Mouse (Mus musculus) frontal cortex, postnatal 10 days (tissue): ENCODE results near the gene Sgpl1.

Experiments used
- DNase-seq, 2 experiments: peaks; one replicate each; pipeline ENCODE4 v3.0.0; 2022; ENCODE audit warnings: low spot score in 2 of 2, mixed read lengths in 1 of 2

The Sgpl1 gene

DNA sequence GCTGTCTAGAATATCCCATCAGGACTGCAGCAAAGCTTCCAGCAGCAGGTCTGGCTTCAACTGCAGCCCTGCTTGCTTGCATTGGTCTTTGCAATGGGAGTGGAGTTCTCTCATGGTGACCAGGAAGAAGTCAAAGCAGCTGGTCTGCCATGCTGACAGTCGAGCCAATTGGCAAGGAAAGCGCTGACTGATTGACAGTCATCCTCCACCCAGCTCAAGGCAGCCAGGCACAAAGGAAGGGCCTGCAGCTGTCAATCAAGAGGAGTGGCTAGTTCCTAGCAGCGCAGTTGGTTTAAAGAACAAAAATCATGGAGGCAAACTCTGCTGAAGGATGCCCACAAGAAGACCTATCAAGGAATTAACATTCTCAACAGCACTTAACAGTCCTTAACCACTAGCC is 61.0 kb downstream of the Sgpl1 start:
- DNase-seq = no peak

DNA sequence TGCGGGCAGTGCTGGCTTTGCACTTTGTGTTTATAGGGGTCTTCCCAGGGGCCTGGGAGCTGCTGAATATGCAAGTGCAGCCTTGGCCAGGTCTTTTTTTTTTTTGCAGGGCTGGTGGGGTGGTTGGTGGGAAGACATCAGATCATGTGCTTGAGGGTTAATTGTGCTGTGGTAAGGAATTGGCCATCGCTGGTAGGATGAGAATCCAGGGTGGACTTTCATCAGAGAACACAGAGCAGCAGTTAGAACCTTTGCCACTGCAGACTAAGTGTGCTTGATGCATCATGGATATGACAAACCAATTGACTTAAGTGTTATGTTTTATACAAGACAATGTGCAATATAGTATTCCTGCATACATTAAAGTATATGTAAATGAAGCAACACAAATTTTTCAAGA is 62.1 kb downstream of the Sgpl1 start:
- DNase-seq = no peak

DNA sequence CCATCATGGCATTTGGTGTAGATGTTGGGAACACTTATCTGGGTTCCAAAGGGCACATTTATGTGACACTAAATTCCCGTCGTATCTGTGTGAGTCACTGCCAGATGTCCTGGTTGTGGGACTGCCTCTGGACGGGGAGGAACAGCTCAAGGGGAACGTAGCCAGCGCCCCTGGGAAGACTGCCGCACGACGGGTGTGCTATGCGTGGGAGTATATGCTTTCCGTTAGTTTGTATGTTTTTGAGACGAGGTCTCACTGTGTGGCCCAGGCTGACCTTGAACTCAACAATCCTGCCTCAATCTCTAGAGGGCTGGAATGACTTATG is 66.6 kb downstream of the Sgpl1 start:
- no peak for DNase-seq

DNA sequence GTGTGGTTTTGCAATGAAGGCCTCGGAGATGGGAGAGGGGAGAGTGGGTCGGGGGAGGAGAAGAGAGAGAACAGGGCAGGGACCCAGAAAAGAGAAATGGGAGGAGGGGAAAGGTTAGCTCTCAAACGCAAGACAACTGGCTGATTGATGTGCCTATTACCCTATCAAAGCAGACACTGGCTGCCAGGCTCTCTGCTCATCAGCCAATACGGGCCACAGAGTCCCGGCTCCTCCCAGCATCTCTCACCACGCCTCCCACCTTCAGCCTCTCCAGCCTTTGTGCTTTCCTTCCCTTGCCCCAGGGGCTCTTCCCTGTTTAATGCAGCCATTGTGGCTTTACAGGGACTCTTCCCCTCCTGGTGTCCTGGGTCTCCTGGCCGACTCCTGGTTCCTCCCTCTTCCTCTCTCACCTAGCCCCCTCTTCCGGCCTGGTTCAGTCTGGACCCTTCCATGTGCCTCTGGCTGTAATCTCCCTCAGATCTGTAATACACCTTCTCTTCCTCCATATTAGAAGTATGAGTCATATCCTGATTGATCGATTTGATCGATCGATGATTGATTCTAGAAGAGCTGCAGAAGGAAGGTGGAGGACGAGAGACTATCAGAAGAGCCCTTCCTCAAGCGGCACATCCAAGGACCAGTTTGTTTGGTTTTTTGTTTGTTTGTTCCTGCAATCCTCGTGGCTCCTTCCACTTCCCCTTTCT is 67.1 kb downstream of the Sgpl1 start:
- DNase-seq = peak; percentile 62 to 64

DNA sequence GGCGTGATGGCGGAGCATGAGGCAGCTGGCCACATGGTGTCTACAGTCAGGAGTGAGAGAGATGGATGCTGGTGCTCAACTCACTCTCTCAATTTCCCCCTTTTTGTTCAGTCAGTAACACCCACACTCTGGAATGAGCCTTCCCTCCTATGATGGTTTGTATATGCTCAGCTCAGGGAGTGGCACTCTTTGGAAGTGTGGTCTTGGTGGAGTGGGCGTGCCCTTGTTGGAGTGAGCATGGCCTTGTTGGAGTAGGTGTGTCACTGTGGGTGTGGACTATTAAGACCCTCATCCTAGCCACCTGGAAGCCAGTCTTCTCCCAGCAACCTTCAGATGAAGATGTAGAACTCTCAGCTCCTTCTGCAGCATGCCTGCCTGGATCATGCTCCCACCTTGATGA is 71.9 kb downstream of the Sgpl1 start:
- no peak for DNase-seq

DNA sequence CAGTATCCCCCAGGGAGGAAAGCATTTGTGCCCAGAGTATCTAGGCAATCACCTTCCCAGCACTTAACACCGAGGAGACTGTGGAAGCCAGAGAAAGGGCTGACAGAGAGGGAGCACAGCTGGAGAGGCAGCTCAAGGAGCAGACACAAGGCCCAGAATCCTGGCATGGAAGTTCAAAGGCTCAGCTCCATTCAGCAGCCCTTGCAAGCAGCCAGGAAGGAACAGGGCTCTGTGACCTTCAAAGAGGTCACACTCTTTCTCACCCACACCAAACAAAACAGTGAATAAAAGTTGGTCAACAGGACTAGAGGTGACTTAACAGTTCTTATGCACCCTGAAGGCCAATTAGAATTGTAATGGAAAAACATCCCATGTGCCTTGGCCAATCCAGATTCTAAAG is 72.9 kb downstream of the Sgpl1 start:
- no peak for DNase-seq

DNA sequence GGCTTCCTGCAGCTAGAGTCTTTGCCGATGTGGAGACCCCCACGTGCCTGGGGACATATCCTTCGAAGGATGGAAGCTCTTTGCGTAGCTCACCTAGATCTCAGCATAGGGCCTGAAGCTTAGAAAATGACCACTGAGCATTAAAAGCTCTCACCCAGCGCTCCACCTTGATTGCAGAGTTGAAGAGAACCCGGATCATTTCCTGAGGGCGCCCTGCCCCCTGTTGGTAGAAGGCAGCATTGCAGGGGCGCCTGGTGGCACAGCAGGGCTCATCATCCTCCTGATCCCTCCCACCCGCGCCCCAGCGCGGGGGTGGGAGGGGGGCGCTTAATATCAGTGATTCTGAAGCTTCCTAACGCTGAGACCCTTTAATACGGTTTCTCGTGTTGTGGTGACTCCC is 75.2 kb downstream of the Sgpl1 start:
- peak; percentile 35 to 42 for DNase-seq

DNA sequence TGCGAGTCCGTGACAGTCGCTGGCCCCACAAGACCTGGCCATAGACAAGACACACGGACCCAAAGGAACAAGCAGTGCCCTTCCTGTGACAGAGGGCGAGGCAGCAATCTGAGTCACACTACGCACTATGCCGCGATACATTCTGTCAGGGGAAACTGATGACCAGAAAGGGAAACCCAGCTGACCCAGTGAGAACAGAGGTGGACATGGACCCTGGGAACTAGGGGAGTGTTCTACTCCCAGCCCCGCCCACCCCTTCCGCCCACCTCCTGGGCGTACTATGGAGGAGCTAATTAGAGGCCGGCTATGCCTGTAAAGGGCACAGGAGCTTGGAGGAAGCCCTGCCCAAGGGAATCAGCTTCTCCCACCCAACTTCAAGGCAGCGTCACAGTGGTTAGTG is 78.3 kb downstream of the Sgpl1 start:
- no peak for DNase-seq

DNA sequence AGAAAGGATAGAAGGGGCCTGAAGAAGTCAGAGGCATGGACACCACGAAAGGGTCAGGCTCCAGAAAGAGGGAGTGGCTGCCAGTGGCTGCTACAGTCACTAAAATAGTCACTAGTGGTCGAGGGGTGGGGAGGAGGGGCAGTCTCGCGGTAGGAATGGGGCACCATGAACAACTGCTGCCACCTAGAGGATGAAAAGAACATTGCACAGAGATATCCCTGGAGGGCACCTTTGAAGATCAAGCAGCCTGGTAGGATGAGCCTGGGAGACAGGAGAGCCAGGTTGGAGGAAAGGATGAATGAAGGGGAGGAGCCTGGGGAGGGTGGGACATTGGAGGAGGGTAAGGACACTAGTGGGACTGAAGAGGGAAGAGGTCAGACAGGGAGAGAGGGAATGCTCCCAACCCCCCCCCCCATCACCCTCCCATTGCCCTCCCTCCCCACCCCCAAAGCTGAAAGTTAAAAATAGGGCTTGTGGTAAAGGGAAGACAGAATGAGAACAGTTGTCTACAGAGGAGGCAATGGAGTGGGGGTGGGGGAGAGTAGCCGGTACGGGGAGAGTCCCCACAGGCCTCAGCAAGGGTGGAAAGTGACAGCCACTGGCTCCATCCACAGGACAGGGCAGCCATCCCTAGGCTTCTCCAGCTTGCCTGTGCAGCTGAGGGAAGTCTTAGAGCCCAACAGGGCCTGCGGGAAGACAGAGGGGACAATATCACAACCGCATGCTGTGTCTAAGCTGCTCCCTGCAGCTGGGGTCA is 78.9 kb downstream of the Sgpl1 start:
- DNase-seq = peak; percentile 52 to 53

DNA sequence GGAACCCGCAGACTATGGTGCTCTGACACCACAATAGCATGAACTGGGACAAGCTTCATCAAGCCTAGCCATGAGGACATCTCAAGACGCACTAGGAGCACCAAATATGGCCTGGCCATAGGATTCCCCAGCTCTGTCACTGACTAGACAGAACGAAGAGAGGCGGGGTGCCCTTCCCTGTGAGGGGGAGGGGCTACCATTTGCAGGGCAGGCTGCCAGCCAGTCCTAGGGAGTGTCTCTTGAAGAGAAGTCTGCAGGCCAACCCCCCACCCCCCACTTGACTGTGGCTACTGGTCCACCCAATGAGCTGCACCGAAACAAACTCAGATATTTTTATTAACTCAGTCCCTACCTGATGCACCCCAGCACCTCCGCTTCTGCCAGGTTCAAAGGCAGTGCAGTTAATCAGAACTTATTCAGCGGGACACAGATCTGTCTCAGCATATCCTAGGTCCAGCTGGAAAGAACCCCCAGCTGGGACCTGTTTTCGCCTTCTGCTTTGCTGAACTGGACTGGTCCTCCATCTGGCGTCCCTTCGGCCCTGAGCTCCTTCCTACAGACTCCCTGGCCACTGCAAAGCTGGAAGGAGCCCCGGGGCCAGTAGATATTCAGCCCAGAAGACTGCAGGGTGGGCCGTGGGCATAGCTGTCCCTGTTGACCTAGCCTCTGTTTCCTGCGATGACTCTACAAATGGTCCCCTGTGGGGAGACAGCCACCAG is 82.1 kb downstream of the Sgpl1 start:
- no peak for DNase-seq

DNA sequence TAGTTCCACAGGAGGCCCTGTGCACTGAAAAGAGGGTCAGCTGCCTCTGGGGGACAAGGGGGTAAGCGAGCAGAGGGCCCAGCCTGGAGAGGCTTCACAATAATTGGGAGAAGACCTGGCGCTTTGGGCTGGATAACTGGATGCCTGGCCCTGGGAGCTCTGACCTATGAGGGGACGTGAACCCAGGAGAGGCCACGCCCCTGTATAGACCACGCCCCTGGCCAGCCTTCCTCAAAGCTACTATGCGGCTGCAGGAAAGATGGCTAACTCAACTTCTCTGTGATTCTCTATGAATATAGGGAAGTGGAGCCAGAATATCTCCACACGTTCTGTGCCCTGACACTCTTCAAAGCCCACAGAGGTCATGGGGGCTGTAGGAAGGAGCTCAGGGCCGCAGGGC is 82.9 kb downstream of the Sgpl1 start:
- no peak for DNase-seq

DNA sequence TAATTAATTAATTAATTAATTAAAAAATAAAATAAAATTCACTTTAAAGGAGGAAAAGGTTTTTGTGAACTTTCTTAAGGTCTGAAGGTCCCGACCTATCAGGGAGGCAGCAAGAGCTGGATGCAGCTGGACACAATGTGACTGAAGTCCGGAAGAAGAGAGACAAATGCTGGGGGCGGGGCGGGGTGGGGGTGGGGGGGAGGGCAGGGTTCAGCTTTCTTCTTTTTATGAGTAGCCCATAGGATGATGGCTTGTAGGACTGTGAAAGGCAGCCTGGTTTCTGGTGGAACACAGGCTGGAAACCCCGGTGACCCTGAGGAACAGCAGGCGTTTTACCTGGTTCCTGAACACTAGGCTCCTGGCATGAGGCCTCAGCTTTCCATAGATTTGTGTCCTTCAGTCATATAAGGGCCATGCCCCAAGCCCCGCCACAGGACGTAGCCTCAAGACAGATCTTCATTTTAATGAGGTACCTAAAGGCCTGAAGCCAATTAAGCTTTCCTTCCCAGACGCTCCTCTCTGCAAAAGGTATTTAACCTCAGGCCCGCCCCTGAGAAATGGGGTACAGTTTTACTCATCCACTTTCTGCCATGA is 84.1 kb downstream of the Sgpl1 start:
- DNase-seq = no peak

DNA sequence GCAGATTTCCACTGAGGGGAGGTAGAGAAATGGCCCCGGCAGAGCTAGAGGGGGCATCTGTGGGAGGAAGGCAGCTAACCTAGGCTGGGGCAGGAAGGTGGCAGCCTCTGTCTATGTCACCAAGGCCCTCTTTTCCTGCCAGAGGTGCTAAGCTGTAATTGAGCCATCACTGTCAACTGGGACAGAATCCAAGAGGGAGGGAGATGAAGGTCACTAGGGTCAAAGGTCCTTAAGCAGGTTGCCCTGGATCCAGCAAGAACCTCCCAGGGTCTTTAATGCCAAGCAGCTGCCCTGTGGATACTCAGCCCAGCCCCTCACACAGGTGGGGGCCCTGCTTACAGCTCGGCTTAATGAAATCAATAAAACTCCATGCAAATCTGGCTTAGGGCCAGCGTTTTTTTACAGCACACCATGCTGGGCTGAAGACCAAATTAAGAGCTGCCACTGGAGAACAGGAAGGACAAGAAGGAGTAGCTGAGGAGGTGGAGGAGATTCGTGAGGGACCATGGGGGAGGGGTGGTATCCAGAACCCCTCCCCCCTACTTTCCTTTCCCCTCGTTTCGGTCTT is 87.9 kb downstream of the Sgpl1 start:
- no peak for DNase-seq

DNA sequence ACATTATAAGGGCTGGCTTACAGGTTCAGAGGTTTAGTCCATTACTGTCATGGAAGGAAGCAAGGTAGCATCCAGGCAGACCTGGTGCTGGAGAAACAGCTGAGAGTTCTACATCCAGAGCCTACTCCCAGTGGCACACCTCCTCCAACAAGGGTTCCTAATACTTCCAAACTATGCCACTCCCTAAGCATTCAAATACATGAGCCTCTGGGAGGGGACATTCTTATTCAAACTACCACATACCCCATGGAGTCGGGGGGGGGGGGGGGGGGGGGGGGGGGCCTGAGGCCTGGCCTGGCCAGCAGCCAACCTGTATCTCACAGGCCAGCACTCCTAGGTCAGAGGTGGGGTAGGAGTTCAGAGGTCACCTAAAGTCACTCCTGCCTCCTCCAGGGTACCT is 88.4 kb downstream of the Sgpl1 start:
- no peak for DNase-seq

DNA sequence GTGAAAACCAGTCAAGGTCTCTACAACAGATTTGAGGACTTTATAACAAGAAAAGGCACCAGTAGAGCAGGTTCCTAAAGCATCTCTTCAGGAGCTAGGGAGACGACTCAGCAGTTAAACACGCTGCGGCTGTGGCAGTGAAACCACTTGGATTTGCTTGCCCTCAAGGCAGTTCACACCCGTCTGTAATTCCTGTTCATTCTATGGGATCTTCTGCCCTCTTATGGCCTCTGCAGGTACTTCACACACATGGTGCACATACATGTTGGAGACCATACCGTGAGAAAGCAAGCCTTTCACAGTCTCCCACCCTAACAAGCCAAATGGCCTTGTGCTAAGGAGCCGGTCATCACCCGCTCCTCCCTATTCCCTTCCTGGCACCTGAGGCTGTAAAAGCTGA is 90.8 kb downstream of the Sgpl1 start:
- no peak for DNase-seq

DNA sequence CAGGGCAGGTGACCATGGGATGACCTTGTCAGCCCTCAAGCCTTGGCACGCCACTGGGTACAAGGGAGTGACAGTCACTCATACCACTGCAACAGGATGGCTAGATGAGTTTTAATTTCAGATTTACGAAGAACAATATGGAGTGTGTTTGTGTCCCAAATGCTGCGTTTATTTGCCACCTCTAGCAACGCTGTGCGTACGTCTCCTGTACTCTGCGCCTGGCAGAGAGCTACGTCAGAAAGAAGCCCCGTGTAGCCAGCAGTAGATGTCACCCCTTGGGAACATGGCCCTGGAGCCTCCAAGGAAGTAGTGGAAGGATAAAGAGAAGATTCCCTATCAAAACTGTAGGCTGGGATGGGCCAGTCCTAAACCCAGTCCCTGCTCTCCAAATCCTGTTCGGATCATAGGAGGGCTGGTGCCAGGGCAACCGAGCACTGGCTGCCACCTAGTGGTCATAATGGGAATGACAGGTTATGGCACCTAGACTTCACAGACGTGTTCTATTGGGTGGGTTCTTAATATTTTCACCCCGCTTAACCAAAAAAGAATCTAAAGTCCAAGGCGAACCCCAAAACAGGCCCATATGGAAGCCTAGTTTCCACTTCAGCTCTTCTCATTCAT is 95.4 kb downstream of the Sgpl1 start:
- DNase-seq = peak in 1 of 2 experiments; percentile 62
